Mouse (Mus musculus) bone marrow macrophage, adult 2 months (primary cell): ENCODE measurements around the gene Ctbp2.

Source experiments
- CTCF ChIP-seq: IDR thresholded peaks from 2 replicates; pipeline ENCODE4 v1.5.1; 2012; ENCODE audit warnings: low read depth, mild to moderate bottlenecking, low read length, moderate library complexity
- POLR2A ChIP-seq: IDR thresholded peaks from 2 replicates; pipeline ENCODE4 v1.6.1; 2012; ENCODE audit warnings: mild to moderate bottlenecking, low read depth, low read length, borderline replicate concordance

DNA sequence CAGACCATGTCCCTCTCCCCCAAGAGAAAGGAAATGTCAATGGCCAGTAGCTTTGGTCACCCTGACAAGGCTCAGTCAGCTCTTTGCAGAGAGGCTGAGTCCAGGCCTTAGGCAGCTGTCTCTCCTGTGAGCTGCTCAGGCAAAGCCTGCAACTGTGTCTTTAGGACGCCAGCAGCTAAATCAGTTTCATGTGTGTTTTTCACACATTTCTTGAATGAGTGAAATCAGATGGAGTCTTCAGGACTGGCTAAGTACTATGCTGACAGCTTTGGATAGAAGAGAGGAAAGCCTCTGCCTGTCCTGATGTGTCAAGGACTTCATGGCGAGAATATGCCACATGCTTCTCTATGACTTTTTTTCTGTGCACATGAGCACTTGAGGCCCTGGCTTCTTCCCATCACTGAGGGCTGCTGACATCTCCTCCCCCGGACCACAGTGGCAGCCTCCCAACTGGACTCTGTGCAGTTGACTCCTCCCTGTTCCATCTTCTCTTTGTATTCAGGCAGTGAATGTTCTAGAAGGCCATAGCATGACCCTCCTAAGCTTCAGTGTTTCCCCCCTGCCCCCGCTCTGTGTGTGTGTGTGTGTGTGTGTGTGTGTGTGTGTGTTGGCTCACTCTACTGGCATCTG lies 47.4 kb upstream of the Ctbp2 start:
- TF ChIP-seq CTCF: no peak
- no peak for TF ChIP-seq POLR2A
